Mouse (Mus musculus): ENCODE measurements around the gene Rab17. TPM values are rescaled to one million over a fixed set of nuclear protein-coding genes. Genes with fewer than 3 reads are reported as not detected.

The Rab17 gene
- total RNA-seq, 2 experiments from 2014 or later = 2.1 to 2.8 TPM

GRCm38 (mm10) chr1:90928575-90928934, 40.9 kb downstream of the Rab17 start:
- DNase-seq = peak; percentile 90

GRCm38 (mm10) chr1:90927929-90928574, 41.4 kb downstream of the Rab17 start:
- no peak for DNase-seq

DNA sequence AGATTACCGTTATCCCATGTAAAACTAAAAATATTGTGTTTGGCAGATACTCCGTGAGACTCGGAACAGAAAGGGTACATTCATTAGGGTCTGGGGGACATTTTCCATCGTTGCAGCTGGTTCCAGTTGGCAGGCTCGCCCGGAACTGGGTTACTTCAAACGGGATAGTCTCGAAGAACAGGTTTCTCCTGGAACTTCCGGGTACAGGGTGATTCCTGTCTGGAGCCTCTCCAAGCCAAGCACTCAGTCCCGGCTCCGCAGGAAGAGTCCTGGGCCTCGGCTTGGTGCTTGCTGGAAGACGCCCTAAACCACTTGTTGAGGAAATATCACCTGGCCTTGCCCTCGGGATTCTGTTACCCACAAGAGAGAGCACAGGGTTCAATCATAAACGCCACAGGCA, 42.2 kb downstream of the Rab17 start:
- peak; percentile 22 for DNase-seq

- DNase-seq = no peak
Measured at GRCm38 (mm10) chr1:90926030-90926429, 43.4 kb downstream of the Rab17 start.

- no peak for DNase-seq
Measured at GRCm38 (mm10) chr1:90921687-90922086, 47.8 kb downstream of the Rab17 start.

DNA sequence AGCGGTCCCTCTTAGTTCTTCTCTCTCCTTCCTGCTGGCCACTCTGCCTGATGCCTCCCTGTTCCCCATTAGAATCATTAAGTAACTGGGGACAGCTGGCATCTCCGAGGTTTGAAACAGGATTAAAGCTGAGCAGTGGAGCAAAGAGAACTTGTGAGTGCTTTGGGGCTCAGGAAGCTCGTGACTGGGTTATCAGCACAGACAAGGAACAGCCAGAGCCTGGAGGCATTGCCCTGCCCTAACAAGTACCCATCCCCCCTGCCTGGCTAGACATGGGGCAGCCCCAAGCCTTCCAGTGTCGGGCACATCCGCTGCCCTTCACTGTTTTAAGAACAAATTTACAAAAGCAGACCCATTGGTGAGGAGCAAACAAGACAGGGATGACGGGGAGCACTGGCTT, 52.0 kb downstream of the Rab17 start:
- DNase-seq = no peak

DNA sequence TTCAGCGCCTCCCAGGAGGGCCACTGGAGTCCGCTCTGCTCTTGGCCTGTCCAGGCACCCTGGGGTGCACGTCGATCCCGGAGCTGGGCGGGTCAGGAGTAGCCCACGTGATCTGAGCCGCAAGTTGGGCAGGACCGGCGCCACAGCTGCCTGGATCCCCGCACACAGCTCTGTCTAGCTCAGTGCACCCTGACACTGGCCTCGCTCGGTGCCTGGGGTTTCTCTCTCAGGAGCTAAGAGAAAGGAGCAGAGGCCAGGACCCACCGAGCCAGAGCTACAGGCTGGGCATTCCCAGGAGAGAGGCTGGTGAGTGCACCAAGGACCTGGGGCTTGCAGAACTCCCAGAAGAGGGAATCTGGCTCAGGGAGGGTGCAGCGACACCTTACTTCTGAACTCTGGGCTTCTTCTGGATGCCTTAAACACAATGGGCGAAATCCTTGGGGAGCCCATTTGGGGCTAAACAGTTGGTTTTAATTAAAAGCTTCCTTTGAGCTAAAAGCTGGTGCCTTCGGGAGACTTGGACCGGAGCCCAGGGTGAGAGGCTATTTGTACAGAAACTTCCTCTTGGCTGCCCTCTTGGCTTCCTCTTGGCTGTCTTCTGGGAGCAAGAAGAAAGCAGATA, 54.4 kb downstream of the Rab17 start, which contains the start of gene Mlph:
TSS of gene Mlph (plus strand) at position 138 of the 622 bp plus-strand sequence.
- DNase-seq = peak; percentile 64

DNA sequence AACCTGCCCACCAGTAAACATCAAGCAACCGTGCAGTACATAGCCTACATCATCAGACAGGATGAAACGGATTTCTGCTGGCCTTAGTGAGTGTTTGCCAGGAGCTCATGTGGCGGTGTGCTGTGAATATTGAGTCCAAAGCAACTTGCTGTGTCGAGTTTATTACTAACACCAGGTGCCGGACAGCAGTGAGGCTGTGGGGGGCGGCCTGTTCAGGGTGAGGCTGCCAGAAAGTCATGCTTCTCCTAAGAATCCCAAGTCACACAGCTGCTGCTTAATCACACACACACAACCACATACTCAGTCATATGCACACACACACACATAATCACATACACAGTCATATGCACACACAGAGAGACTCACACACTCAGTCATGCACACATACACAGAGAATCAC, 56.2 kb downstream of the Rab17 start:
- DNase-seq = no peak

- DNase-seq = peak; percentile 76
Measured at GRCm38 (mm10) chr1:90909631-90910152, 59.8 kb downstream of the Rab17 start.

DNA sequence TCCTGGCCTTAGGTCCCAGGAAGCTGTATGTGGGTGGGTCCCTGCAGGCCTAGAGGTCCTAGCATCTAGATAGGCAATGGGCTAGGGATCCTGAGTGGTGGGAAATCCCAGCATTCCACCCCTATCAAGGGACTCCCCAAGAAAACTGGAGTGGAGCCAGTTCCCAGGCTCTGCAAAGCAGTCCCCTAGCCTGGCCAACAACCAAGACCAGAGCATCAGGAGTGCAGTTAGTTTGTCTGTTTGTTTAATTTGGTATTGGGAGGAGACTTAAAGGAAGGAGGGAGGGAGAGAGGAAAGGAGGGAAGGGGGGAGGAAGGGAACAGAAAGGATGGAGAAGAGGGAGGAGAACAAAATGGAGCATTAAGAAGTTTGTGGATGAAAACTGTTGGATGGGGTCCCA, 60.3 kb downstream of the Rab17 start:
- peak; percentile 27 for DNase-seq

Other genes starting within 250 kb of the Rab17 start
- 100 to 1,000 TPM; 124 to 127 TPM for gene Col6a3, start 125.7 kb downstream of the Rab17 start, total RNA-seq (2021)
- gene Mlph, start 54.6 kb downstream of the Rab17 start, total RNA-seq (2021) = 1 to 10 TPM; 1.6 to 1.9 TPM
- not detected for gene Prlh, start 16.6 kb downstream of the Rab17 start, total RNA-seq (2021)
- 10 to 100 TPM; 42.7 to 57.2 TPM for gene Lrrfip1, start 29.1 kb upstream of the Rab17 start, total RNA-seq (2021)
- under 1 TPM; 0.21 to 0.30 TPM for gene Rbm44, start 175.4 kb upstream of the Rab17 start, total RNA-seq (2021)
- gene Ramp1, start 210.2 kb upstream of the Rab17 start, total RNA-seq (2021) = 10 to 100 TPM in 1 of 2 experiments, 1 to 10 TPM in 1; 8.3 to 11.3 TPM

All from adrenal gland, postnatal 10 days (tissue).